Mouse (Mus musculus) heart, postnatal 10 days (tissue): ENCODE results near the gene Col4a3bp. TPM values are rescaled to one million over a fixed set of nuclear protein-coding genes. Genes with fewer than 3 reads are reported as not detected.

Experiments
- DNase-seq, 2 experiments: peaks; one replicate each; pipeline ENCODE4 v3.0.0; 2021
- intact Hi-C: fragments of 180-260 bp; cut with DNase I; formaldehyde crosslinking; loops from one replicate; pipeline ENCODE4 v1.15.1; 2025
- total RNA-seq, 2 experiments: library from RNA; stranded (reverse); gene quantifications; 2 replicates each; pipeline ENCODE4 v1.2.3; 2021

The Col4a3bp gene
- total RNA-seq = 10 to 100 TPM; 39.4 to 42.0 TPM

DNA sequence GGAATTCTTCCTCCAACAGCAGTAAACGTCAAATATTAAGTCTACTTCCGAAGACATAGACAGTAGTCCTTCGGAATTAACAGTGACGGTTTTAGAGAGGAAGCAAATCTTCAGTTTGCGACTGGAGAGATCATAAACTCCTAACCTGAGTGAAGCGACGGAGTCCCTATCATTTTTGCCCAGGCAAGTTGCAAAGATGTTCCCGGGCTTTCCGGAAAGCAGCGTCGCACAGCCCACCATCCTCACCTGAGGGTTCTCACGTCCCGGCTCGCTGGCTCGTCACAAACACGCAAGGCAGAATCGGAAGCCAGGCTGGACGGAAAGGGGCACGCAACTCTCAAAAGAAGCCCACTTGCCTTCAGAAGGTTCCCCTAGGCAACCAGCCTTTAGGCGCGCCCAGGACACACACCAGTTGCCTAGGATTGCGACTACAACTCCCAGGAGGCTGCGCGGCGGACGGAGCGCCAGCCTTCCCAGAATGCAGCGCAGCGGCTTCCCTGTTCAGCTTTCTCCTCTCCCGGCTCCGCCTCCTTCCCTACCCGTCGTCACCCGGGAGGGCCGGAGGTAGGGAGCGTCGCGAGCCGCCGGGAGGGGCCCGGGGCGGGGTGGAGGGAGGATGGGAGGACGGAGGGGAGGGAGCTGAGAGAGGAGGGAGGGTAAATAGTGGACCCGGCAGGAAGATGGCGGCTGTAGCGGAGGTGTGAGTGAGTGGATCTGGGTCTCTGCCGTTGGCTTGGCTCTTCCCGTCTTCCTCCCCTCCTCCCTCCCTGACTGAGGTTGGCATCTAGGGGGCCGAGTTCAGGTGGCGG is at the start of gene Col4a3bp, which contains the start of gene Polk:
TSS of gene Col4a3bp (plus strand) at position 538 of the 809 bp plus-strand sequence.
TSS of gene Polk (minus strand) at position 499 of the 809 bp plus-strand sequence.
- intact Hi-C loops = loop anchor here (2.0 to 5.0 kb wide), 2 partner anchors 51 to 110 kb away; no protein-coding TSS in a partner anchor

DNA sequence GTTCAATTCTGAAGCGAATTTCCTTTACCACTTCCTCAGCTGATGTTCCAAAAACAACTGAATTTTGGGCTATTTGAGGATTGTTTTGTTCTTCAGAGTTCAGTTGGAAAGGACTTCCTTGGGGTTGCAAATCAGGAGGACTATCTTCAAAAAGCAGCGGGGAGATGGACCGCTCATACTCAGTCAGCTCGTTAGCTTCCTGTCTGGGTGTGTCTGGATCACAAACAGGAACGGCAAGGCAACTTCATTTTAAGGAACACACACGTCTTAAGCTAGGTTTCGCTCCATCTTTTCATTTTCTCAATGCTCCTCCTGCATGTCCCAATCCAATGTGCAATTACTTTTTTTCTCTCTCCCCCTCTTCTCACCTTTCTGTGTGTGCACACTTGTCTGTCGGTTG is 45.8 kb upstream of the Col4a3bp start:
- DNase-seq = no peak
- intact Hi-C loops = no loop called here

More for the DNA sequence above, at the start of gene Col4a3bp, which contains the start of gene Polk:
- DNase-seq = peak; percentile 98

DNA sequence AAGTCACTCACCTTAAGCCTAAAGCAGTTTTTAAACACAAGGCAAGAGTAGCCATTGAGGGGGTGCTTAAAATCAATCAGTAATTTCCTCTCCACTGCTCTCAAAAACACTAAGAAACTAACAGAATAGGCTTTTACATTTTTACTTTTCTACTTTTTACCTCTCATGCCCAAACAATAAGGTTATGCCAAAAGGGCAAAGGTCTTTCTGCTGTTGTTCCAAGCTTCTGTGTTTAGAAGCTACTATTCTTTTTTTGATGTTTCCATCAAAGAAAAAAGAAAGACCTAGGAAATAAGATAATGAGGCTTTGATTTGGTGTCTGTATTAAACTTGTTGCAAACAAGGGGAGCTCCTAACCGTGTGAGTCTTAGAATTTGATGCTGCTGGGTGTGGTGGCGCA is 42.5 kb upstream of the Col4a3bp start:
- intact Hi-C loops = loop anchor here (10.0 kb wide), 1 partner anchor 65 kb away; no protein-coding TSS in a partner anchor
- DNase-seq = no peak

DNA sequence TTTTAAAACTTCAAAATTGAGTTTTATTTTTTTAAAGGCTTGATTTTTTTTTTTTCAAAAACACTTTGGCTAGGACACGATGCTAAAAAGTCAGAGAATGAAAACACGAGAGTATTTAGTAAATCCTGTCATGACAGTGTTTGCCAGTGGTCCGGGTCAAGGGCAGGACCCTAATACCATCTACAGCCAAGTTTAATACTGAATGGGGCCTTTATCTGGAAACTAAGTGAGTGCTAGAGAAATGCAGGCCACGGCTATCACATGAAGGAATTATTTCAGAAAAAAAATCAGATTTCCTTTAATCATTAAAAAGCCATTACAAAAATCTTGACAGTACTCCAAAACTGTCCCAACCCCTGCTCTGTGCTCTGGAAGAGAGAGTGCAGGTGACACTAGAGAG is 36.8 kb upstream of the Col4a3bp start:
- no peak for DNase-seq
- intact Hi-C loops = loop anchor here (10.0 kb wide), 1 partner anchor 71 kb away; no protein-coding TSS in a partner anchor

DNA sequence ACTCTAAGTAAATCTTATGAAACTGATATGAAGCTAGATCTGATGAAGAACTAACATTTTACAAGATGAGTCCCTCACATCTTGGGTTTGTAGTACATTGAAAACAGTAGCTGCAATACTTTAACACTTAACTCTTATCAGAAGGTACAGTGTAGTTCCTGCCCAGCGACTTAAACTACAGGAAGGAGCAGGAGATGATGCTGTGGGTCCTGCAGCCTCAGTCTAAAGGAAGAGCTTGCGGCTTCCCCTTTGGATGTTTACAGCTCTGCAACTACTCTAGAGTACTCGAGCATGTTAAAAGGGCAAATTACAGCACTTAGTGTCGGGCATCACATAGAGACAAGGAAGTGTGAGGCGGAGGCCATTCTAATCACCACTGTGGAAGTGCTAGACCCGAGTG is 36.1 kb upstream of the Col4a3bp start:
- DNase-seq = no peak
- intact Hi-C loops = loop anchor here (10.0 kb wide), 1 partner anchor 72 kb away; no protein-coding TSS in a partner anchor

DNA sequence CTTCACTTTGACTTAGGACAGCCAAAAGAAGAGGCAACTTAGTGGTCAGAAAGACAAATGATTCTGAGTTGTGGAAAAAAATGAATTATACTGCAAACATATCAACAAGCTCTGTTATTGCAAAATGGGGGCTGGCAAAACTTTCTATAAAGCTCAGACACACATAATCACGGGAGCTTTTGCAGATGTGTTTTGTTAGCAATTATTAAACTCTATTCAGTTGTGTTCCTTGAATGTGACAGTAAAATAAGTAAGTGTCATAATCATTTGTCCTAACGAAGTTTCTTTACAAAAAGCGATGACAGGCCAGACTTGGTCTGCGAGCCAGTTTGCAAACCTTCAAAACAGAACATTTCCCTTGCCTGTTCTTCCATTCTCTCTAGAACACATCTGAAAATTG is 34.9 kb upstream of the Col4a3bp start:
- DNase-seq = no peak
- intact Hi-C loops = loop anchor here (10.0 kb wide), 1 partner anchor 73 kb away; no protein-coding TSS in a partner anchor

DNA sequence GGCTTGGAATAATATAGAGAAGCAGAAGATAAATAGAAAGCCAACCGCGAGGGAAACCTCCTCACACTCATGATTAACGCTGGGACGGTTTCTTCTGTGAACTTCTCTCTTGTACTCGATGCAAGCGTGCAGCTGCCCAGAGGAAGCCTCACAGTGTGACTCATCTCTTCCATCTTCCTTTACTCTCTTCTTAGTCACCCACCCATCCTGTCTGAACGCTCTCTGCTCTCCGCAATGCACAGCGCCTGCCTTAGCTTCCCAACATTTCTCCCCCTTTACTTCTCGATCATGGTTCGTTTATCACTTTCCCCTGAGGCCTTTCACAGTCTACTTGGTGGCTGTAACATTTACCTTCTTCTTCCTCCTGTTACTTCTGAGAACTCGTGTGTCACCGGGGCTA is 31.8 kb upstream of the Col4a3bp start:
- peak; percentile 28 to 54 for DNase-seq
- intact Hi-C loops = no loop called here

DNA sequence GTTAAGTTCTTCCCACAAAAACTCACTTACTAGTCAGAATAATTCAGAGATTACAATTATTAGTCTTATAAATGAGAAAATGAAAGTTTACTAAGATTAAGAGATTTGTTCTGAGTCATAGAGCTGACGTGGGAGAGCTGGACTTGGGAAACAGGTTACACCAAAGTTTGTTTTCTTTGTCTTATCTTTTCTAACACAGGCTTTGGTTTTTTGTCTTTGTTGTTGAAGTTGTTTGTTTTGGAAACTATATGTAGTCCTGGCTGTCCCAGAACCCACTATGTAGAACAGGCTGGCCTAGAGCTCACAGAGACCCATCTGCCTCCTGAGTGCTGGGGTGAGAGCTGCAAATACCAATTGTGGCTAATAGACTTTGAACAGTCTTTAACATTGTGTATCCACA is 31.2 kb upstream of the Col4a3bp start:
- no peak for DNase-seq
- intact Hi-C loops = no loop called here

DNA sequence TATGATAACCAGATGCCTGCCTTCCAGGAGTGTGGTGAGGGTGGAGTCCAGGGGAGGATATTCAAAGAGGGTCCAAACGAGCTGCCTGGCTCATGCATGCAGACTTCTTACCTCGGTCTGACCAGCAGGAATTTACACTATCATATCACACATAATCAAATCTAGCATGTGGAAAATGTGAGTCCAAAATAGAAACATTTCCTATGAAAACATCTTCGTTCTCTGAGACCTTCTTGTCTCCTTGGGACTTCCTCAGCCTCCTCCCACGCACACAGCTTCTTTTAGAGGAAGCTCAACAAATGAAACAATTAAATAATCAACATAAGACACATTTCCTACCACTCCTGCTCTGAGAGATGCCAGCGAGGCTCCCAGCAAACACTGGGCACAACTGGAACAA is 30.5 kb upstream of the Col4a3bp start:
- peak; percentile 34 to 41 for DNase-seq
- intact Hi-C loops = no loop called here

DNA sequence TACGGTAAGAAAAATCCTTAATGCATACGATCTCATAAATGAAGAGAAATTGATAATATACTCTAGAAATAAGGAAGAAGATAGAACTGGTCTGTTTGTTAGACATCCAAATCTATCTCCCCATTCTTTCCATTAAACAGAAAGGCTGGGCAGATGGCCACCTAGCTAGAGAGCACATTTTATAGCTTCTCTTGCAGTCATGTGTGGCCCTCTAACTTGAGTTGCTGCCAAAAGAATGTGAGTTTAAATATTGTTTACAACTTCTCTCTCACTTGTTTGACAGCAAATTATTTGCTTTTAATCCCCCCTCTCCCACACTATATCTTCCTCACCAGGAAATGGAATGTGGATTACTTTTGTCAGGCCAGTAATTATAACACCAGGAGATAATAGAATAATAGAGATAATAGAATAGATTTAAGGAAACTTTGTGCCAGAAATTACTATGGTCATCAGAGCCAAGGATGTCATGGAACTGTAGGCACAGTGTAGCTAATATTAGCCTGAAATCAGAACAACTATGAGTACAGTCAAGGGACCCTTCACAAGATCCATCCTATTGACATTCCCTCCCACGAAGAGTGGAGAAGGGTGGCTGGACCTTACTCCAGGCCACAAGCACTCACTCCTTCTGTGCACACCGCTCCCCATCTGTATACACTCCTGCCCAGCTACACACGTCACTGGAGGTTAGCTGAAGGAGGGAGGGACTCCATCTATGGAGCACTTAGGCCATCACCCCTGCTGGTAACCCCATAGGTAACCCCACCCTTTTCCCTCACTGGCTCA is 28.1 kb upstream of the Col4a3bp start:
- DNase-seq = no peak
- intact Hi-C loops = no loop called here

DNA sequence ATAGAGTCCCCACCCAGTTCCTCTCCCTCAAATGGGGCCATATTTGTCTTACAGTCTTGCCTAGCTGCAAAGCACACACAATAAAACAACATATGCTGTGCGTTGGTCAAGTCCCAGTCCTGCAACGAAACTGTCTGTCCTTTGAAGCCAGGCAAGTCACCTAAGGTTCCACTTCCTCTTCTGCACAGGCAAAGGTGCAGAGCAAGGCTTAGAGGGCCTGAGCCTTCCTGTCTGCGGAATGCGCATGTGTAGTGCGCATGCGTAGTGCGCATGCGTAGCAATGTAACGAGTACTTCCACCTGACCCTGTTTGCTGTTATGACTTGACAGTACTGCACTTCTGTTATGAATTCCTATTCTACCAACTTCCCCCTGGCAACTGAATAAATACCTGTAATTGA is 26.2 kb upstream of the Col4a3bp start:
- DNase-seq = no peak
- intact Hi-C loops = no loop called here

DNA sequence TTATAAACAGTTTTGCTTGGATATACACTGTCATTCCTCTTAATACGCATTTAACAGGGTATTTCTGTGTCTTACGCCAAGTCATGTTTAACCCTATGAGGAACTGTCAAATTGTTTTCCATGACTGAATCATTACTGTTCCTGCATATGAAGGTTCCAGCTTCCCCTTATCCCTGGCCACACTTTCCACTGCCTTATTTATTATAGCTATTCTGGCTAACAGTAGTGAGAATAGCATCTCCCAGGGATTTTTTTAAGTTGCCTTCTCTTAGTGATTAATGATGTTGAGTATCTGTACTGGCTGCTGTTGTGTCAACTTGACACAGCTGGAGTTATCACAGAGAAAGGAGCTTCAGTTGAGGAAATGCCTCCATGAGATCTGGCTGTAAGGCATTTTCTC is 25.1 kb upstream of the Col4a3bp start:
- intact Hi-C loops = no loop called here
- no peak for DNase-seq

DNA sequence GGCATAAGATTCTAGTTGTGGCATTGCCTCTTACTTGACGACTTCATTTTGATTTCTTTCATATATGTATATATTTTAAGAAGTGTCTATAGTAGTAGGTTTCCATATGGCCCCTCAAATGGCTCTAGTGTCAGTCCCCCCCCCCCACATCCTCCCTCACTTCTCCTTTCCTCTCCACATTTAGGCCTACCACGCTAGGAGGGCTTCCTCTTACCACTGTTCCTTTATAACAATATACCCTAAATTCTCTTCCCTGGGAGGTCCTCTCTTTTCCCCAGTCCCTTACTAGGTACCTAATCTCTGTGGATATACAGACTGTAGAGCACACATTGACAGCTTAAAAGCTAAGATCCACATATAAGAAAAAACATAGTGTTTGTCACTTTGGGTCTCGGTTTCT is 21.1 kb upstream of the Col4a3bp start:
- DNase-seq = no peak
- intact Hi-C loops = no loop called here

DNA sequence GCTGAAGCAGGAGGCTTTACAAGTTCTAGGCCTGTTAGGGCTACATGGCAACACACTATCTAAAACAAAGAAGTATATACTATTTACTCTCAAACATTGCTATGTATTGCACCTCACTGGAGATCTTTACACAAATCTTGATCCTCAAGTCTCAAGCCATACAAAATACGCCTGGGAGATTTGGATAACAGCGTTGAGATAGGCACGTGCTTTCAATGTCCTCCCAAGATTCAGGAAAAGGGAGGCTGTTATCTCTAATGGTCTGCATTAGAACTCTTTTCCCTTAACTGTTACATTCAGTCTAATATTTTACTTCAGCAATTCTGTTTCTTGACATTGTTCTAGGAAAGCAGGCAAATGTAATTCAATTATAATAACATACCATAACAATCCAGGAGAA is 15.4 kb upstream of the Col4a3bp start:
- DNase-seq = no peak
- intact Hi-C loops = no loop called here

DNA sequence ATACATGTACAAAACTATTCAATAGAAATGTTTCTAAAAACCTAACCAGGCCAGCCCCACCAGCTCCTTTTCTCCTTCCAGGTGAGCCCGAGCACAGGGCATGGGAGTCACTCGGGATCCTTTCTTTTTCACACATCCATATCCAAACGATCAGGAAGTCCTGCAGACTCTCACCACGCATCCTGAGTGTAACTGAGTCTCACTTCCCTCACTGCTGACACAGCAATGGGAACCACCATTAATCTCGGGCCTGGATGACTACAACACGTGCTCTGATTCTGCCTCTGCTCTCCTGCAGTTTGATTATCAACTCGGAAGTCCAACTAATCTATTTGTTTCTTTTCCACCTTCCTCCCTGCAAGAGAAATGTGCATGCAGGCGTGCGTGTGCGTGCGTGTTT is 14.6 kb upstream of the Col4a3bp start:
- intact Hi-C loops = no loop called here
- no peak for DNase-seq

DNA sequence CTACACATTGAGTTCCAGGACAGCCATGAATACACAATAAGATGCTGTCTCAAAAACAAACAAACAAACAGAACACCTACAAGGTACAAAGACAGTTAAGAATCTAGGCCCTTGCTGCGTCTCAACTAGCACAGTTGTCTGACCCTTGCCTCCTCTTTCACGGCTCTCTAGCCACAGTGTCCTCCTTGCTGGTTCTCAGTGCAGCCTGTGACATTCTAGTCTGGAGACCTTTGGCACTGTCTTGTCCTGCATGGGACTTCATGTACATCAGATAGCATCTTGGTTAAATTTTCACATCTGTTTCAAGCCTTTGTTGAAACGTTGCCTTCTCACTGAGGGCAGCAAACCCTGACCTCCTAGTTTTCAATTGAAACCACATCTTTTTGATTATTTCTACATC is 13.6 kb upstream of the Col4a3bp start:
- intact Hi-C loops = no loop called here

DNA sequence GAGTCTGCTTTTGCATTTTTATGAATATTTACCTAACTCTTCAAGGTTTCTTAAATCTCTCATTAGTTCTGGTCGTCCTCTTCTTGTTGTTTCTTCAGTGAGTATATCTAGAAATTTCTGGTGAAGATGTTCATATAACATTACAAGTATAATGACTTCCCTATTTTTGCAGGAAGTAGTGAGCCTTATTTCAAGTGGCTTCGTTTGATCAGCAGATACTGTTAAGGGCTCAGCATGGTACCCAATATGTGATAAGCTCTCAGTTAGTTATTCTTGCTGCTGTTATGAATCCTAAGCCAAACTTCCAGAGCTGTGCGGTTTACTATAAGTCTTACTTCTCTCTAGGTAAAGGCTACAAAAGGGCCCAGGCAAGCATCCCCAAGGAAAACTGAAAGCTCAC is 12.9 kb upstream of the Col4a3bp start:
- intact Hi-C loops = no loop called here
- no peak for DNase-seq

More for the DNA sequence above, 13.6 kb upstream of the Col4a3bp start:
- DNase-seq = no peak

DNA sequence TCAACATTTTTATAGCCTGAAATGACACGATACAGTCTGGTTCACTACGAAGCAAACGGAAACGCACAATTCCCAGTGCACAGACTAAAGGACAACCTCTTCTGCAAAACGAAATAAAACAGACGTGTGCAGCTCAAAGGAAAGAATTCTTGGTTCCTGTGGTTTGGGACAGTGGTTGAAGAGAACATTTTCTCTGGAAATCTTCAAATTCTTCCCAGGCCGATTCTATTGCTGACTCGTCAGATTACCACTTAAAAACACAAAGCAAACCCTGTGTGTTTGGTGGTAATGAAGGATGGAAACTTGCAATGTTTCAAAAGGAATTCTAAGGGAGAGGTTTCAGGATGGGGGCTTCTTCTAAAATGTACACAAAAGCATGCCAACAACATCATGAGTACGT is 12.4 kb upstream of the Col4a3bp start:
- no peak for DNase-seq
- intact Hi-C loops = no loop called here

DNA sequence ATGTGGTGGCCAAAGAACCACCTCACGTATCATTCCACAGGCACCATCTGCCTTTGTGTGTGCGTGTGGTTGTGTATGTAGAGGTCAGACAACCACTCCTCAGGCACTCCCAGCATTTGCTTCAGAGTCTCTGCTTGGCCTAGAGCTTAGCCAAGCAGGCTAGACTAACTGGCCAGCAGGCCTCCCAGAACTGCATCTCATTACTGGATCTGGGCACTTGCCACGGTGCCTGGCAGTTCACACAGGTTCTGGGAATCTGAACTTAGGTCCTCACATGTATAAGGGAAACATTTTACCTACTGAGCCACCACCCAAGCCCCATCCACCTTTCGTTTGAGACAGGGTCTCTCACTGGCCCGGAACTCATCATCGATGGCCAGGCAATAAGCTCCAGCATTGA is 10.2 kb upstream of the Col4a3bp start:
- intact Hi-C loops = no loop called here
- DNase-seq = no peak

DNA sequence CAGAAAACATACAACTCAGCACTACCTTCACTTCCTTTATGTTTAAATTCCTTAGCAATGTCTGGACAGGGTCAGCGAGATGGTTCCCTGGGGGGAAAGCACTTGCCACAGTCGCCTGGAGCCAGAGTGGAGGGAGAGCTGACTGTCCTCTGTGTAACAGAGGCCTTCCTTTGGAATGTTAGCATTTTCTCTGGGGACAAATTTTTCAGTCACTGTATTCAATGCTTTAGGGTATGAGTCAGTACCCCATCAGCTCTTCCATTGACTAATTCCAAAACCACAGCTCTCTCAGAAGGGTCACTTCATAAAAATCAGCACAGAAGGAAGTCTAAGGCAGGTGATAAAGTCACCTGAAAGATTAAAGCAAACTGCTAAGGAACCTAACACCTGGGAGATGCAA is 8.7 kb upstream of the Col4a3bp start:
- intact Hi-C loops = no loop called here
- DNase-seq = no peak

DNA sequence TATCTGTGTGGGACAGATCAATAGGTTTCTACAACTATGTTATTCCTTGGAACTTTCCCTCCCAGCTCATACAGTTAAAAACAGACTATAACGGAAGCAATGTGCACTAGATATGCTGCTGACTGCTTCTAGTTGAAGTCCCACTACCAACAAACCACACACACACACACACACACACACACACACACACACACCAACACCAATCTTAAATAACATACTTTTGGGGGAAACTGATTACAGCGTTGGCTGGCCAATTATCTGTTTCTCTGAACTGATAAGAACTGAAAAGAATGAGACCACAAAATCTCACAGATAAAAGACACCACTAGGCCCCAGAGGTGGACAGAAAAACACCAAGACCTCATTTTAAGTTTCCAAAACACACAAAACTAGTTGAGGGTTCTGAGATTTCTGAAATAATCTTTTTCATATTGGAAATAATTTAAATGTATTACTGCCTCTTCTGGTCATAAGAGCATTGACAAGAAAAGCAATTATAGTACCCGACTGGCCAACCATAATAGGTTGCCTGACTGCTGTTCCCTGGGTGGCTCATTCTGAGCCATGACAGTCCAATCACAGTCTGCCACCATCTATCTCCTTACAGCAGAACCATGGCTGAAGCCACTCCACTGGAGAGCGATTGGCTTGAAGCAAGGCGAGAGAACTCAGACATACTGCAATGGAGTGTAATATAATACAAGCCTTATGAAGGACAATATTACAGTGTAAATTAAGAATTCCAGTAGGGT is 5.4 kb upstream of the Col4a3bp start:
- intact Hi-C loops = no loop called here
- no peak for DNase-seq
